Comparison of ENCODE assay signal across 8 mouse cellular contexts in genomic region chr10:81176466-81177271, GRCm38 (mm10). TPM values are rescaled to one million over a fixed set of nuclear protein-coding genes. Genes with fewer than 3 reads are reported as not detected.
DNase-seq lines count a peak whose midpoint lies in the region; ATAC-seq lines count a peak whose summit lies in the region.

Gene Eef2, plus strand, starts transcription at chr10:81176631.

- H3K9me3 ChIP-seq in hindbrain, embryonic 15.5 days: no peaks in the 10 kb centered on the region

- H3K27ac ChIP-seq in hindbrain, embryonic 15.5 days (replicated peaks): peak within 1 kb of the TSS; percentile 90

- H3K36me3 ChIP-seq in hindbrain, embryonic 15.5 days: peaks cover 42% of the 10 kb centered on the region

- peak; percentile 90 for DNase-seq in WW6 (ENCODE audit: low read depth, low spot score)
- peak; percentile 100 for DNase-seq in cerebellum, postnatal 36 days
- peak; percentile 99 for DNase-seq in gastrocnemius, adult 18-20 months (ENCODE audit: low spot score)
- DNase-seq in left cerebral cortex, adult 11 months (ENCODE audit: low spot score): peak; percentile 97
- DNase-seq in lung, postnatal 36 days: peak; percentile 99
- peak; percentile 99 for DNase-seq in retina, embryonic 14.5 days (ENCODE audit: low spot score)
- peak; percentile 97 to 98 for DNase-seq in thymus, postnatal 36 days

- H3K4me3 ChIP-seq in hindbrain, embryonic 15.5 days: peak within 1 kb of the TSS; percentile 89

- ATAC-seq in hindbrain, embryonic 15.5 days (ENCODE audit: low FRiP score, low read depth): peak; percentile 78

- under 1% methylated on average over 77 of the region's 77 CpGs for WGBS in hindbrain, embryonic 15.5 days

- H3K4me1 ChIP-seq in hindbrain, embryonic 15.5 days (replicated peaks): peaks cover 67% of the 10 kb centered on the region

- H3K4me2 ChIP-seq in hindbrain, embryonic 15.5 days: peak within 1 kb of the TSS; percentile 83

- peak within 1 kb of the TSS; percentile 91 for H3K9ac ChIP-seq in hindbrain, embryonic 15.5 days

- H3K27me3 ChIP-seq in hindbrain, embryonic 15.5 days: no peaks in the 10 kb centered on the region

RNA-seq across cellular contexts. Expression of gene Eef2, which starts in this region (rescaled TPM):
- 1,000 to 10,000 TPM; 1,320 to 1,335 TPM for total RNA-seq in gastrocnemius, adult 18-20 months (2021)
- 532 and 536 TPM in 2 replicates for polyA plus RNA-seq in hindbrain, embryonic 15.5 days (2015; fragmentation: Nextera tagmentation; extraction: Ambion mirVana)

Comparison
In these comparisons a context has a peak if more than half of its experiments do, and no peak if none do; other contexts are left out.
1. Peak in every context shown above with its lines: DNase-seq, ATAC-seq, H3K4me3 ChIP-seq and H3K27ac ChIP-seq.